Mouse (Mus musculus) heart, adult 9 months (tissue): ENCODE data around the gene Igdcc4.
"Not testable (repeated sequence)": the region's sequence is repeated elsewhere in the genome, so short reads cannot be mapped to it uniquely, and the experiment has no call there.

Experiments used
- DNase-seq, 2 experiments: peaks; one replicate each; pipeline ENCODE4 v3.0.0; 2022; ENCODE audit warnings: low spot score in 2 of 2

Gene Igdcc4

DNA sequence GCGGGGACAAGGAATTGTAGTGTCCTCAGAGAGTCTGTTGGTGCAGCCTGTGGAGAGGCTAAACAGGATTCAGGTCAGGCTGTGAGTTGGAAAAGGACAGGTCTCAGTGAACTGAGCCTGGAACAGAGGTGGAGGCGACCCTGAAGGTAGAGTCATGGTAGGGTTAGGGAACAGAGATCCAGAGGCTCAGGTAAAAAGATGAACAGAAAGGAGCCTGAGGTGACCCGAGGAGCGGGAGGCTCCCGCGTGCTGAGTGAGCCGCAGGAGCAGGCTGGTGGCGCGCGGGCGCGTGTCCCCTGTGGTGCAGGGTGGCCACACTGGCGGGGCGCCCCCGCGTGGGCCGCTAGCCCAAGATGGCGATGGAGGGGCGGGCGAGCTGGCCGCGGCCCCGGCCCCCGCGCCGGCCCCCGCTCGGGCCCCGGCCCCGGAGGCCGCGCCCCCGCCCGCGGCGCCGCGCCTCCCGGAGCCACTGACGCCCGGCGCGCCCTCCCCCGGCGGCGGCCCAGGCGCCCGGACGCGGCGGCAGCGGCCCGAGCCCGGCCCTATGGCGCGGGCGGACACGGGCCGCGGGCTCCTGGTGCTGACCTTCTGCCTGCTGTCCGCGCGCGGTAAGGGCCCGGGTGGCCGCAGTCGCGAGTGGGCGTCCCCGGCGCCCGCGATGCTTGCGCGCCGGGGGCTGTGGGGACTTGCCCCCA lies at the start of gene Igdcc4:
Gene Igdcc4, plus strand, starts transcription at position 496 of the 695 bp plus-strand sequence.
- no peak for DNase-seq

DNA sequence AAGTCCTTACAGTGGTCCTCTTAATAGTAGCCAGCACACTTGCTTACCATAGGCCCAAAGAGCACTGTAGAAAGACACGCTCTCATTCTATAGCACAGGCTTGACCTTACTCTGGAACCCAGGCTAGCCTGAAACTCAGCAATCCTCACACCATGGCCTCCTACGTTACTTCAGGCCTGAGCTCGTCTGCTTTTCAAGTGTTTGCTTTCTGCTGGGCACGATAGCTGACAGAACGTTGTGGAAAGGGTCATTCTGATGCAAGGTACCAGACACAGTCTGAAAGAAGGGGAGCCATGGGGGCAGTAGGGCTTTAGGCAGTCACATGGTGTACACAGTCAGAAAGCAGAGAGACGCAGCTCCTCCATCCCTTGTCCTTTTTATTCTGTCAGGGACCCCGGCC lies 37.0 kb upstream of the Igdcc4 start:
- DNase-seq, result no peak

DNA sequence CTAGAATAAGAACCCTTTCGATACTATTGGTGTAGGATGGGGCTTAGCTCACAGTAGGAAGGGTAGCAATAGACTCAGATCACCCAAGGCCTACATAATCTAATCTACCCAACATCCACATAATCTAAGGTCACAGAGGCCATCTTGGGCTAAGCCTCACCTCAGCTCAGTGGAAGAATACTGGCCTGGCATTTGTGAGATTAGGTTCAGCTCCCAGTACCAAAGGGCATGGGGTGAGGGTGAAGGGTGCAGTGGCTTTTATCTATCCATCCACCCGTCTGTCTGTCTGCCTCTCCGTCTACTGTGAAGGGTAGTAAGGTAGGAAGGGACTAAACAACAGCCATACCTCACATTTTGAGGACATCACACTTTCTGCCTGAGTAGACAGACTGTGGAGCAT lies 30.7 kb upstream of the Igdcc4 start:
- no peak for DNase-seq

DNA sequence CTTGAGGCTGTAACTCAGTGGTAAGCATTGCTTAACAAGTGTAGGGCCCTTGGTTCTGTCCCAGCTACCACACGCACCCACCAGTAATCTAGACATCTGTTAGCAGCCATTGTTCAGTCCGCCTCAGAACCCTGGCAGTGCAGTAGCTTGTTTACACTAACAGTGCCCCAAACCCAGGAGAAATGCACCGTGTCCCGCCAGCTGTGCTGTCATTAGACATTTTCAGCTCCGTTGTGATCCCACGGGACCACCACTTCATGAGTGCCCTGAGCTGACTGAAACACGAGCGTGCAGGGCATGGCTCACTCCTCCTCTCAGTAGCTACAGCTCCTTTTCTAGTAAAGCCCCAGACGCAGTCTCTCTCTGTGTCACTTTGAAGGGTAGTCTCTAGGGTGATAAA lies 27.7 kb upstream of the Igdcc4 start:
- DNase-seq, result no peak

DNA sequence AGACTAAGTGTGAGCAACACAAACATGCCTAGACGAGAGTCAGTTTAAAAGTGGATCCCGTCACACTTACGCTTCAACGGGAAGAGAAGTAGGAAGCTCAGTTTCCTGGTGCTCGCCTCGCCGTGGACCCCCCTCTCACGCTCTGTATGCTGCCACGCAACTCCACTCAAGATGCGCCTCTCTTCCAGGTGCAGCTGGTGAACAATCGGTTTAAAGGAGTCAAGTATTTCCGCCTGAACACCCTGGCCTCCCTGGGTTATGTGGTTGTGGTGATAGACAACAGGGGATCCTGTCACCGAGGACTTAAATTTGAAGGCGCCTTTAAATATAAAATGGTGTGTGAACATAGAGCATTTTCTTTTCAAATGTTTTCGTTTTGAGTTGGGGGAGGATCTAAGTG lies 27.0 kb upstream of the Igdcc4 start:
- no peak for DNase-seq

DNA sequence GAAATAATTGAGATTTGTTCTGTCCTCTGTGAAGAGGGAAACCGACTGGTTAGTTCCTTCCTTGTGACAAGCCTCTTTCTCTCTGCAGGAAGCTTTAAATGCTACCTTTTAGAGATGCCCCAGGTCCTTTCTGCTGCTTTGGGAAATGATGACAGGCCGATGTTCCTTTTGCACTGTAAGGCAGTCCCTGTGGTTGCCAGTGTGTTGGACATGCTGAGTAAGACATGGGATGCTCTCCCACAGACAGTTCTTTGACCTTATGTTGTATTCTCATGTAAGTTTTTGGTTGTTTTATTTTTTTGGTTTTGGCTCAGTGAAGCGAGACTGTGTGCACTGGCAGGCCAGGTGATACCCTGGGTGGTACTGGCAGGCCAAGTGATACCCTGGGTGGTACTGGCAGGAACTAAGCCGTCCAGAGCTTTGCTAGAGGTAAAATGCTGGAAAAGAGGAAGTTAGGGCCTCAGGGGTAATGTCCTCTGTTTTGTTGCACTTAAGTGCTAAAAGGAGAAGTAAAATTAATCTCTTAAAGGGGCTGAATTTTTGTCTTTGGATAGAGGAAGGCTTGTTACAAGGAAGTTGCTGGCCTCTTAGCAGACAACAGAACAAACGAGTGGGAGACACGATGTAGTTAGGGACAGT lies 26.3 kb upstream of the Igdcc4 start:
- peak in 1 of 2 experiments; percentile 33 for DNase-seq

DNA sequence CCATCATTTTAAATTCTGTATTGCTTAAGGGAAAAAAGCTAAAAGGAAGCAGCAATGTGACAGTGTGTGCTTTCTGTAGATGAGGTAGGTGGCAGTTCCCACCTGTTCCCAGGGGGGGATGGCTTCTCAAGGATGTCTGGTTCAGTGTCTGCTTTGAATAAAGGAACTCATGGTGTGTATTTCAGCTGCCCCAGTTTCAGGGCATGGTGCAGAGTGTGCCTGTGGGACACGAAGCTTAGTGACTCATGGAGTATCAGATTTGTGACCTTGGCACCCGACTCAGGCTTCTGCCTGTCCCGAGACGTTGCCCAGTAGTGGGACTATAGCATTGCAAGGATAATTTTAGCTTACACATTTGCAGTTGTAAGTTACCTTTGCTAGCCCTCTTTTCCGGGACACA lies 23.8 kb upstream of the Igdcc4 start:
- DNase-seq, result no peak

DNA sequence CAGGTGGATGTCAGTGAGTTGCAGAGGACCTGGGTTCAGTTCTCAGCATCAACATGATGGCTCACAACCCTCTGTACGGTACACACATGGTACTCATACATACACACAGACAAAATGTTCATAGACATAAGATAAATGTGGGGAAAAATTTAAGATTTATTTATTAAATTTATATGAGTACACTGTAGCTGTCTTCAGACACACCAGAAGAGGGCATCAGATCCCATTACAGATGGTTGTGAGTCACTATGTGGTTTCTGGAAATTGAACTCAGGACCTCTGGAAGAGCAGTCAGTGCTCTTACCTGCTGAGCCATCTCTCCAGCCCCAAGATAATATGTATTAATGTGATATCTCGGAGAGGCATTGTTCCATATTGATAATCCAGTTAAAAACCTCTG lies 21.1 kb upstream of the Igdcc4 start:
- DNase-seq, result not testable (repeated sequence)

DNA sequence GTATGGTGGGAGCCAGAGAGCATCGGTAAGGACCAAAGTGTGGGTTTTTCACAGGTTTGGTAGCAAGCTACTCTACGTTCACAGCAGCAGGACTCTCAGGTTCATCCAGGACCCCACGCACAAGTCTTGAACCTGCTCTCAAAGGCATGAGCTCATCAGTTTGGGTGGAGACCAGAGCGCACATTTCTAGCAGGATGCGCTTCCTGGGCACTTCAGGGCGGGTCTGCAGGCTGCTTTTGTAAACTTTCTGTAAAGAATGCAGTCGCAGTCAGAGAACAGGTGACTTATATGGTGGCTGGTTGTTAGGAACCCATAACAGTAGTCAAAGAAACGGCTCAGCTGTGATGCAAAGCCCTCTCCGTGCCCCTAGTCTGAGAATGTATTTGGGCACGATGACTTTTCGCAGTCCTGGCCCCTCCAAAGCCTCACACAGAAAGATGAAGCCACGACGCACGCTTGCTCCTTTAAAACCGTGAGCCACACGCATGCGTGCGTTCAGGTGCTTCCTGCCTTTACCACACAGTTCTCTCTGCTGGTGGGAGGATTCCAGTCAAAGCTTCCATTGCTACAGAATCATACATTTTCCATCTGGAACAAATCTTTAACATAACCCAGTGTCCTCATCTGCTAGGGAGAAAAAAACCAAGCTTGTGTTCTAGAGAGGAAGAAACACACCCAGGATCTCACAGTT lies 18.1 kb upstream of the Igdcc4 start:
- DNase-seq, result no peak

DNA sequence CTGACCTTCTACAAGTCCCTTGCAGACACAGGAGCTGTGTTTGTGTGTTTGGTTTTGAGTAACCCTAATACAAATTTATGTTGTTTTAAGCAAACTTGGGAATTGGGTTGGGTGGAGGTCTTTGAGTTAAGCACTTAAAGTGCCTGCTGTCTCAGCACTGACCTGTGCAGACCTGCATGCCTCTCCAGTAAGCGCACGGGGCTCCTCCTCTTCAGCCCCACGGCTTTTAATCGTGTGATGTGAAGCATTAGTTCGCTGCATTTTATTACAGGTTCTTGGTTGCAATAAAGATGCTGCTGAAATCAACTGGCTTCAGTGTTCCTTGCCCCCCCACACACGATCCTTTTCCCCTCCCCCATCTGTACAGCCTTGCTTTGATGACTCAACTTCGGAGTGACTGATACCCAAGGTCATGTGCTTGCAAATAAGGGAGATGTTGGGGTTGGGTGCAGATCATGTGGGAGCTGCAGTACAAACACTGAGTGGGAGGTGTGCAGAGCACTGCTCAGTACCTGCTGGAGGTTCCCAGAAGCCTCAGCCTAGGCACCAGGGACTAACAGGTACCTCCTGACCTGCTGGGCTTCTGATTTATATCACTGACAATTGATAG lies 17.0 kb upstream of the Igdcc4 start:
- DNase-seq, result no peak

DNA sequence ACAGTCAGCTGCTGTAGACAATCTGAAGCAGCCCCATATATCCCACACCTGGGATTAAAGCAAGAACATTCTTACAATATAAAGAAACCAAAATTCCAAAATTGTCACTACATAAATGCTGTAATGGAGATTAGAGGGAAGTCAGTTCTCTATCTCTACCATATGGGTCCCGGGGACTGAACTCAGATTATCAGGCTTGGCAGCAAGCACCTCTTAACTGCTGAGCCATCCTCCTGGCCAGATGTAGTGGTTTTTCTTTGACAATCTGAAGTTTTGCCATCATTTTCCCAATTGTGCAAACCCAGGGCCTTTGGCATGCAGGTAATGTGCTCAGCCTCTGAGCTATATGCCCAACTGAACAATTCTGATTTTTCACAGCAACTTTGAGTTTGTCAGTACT lies 16.0 kb upstream of the Igdcc4 start:
- no peak for DNase-seq

DNA sequence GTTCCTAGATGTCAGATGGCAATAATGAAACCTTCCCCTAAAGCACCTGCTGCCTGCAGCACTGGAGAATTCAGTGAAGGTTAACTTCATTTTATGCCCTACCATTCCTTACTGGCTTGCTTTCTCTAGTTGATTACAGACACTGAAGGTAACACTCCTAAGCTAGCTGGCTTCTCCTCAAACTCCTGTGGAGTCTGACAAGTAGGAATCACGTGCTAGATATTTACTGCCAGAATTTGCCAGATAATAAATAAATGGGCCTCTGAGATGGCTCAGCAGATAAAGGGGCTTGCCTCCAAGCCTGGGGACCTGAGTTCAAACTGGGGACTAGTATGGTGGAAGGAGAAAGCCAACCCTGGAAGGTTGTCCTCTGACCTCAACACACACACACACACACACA lies 14.5 kb upstream of the Igdcc4 start:
- DNase-seq, result no peak

DNA sequence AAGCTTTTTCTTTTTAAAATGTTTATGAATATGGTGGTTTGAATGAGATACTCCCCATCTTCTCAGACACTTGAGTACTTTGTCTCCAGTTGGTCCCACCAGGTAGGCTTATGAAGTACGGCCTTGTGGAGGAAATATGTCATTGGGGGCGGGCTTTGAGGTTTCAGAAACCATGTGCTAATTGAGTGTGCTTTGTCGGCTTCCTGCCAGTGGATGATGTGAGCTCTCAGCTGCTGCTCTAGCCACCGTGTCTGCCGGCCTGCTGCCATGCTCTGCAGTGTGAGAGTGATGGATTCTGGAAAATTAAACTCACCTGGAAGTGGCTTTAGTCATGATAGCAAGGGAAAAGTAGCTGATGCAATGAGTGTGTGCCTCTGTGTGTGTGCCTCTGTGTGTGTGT lies 13.8 kb upstream of the Igdcc4 start:
- DNase-seq, result no peak

DNA sequence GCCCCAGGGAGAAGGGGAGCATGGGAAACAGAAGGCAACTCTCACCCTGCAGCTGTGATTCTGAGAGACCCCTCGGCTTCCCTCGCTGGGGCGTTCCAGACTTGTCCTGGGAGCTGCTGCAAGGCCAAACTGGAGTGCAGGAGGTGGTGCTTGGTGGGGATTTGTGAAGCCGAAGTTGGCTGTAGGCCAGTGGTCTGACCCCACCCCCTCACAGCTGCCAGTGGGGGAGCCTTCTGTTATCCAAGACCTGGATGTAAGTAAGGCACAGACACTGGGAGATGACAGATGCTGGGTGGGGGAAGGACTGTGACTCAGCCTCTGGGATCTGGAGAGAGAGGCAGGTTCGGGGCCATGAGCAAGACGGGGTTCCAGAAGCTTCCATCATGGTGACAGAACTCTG lies 7.0 kb upstream of the Igdcc4 start:
- peak; percentile 64 to 75 for DNase-seq

DNA sequence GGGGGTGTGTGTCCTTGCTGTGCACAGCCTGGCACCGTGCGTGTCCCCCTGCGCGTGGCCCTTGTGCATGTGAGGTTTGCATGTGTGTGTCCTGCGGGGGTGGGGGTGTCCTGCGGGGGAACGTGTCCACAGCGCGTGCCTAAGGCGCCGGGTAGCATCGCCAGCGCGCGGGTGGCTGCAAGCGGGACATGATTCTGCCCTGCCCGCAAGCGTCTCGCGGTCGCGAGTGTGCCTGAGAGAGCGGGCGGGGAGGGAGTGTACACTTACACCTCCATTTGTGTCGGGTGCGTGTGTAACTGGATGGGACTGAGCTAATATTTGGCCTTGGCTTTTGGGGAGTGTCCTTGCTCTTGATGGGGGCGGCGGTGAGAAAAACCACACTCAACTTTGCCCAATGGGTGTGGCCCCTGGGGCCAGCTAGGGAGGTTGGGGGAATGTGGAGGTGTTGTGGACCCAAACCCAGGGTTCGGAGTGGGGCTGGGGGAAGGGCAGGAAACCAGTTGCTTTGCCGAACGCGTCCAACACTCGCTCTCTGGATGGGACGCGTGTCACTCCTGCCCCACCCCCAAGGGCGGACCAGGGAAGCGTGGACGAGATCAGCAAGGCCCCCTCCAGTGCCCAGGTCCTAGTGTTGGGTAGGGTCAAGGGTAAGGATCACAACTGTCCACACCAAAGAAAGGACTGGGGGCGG lies 545 bp downstream of the Igdcc4 start:
- peak; percentile 24 to 31 for DNase-seq

DNA sequence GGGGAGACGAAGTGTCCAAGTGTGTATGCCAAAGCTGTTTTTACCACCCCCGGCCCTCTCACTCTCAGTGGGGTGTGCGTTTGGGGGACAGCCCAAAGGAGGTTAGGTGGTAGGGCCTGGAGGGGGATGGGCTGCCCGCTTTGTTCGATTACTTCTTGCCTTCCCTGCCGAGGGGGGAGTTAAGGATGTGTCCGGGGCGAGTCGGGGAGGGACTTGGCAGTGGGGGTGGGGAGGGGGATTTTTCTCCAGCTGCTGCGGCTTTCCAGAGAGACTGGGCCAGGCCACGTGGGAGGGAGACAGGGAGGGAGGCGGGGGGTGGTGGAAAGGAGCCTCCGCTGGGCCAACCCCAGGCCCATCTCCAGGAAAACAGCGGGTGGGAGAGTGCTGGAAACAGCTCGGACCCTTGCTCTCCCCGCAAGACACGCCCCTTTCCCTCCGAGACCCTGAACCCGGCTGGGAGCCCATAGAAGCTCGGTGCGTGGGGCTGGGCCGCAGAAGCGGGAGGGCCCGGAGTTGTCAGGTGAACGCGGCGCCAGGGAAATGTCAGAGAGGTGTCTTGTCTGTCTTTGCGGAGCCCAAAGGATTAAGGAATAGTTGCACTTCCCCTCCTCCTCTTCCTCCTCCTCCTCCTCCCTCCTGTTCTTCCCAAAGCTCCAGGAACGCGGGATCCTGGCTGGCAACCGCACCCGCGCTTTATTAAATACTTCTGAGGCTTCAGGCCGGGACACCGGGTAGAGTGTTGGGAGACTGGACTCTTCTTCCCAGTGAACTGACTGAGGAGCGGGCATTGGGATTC lies 1.3 kb downstream of the Igdcc4 start:
- no peak for DNase-seq

DNA sequence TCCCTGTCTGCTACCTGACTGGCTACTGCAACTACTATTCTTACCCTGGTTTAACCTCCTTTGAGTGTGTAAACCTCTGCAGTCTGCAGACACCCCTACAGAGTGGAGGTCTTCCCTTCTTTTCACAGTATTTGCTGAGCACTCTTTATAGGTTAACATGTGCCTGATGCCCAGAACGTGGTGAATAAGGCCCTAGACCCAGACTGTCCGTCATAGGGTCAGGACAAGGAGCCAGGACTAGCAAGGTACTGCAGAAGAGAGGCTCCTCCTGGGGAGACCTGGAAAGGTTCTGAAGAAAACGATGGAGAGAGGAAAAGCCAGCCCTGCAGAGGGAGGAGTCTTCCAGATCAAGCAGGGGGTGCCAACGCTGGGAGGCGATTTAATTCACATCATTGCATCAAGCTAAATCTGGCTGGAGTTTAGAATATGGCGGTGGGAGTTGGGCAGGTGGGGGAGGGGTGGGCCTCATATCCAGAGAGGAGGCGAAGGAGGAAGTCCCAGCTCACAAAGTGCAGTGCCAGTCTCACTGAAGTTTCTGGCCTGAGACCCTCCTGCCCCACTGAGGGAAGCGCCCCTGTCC lies 2.0 kb downstream of the Igdcc4 start:
- DNase-seq, result no peak

DNA sequence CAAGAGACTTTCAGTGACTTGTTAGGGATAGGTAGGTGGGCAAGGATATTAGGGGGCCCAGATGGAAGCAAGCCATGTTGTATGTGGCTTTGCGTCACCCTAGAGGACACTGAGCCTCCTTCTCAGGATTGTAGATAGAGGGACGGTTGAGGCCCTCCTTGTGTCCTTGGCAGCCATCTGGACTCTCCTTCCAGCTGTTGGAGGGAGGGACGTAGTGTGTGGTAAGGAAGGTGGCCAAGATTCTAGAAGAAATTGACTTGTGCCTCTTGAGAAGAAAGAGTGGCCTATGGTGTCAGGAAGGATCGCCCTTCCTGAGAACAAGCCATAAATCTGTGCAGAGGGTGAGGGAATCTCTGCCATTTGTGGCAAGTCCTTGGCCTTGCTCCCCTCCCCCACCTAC lies 5.5 kb downstream of the Igdcc4 start:
- DNase-seq, result no peak

DNA sequence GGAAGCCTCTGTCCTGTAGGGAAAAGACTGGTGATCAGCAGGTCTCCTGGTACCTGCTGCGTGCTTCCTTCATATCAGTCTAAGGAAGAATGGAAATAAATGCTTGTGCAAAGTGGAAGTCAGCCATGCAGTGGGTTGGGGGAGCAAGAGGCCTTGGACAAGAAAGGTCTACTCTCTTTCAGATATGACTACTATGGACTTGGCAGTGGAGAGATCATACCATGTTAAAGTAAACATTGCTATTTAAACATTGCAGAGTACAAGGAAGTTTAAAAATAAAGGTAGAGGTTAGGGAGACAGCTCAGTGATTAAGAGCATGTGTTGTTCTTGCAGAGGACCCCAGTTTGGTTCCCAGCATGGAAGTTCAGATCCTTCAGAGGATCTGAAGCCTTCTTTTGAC lies 6.6 kb downstream of the Igdcc4 start:
- DNase-seq, result no peak

DNA sequence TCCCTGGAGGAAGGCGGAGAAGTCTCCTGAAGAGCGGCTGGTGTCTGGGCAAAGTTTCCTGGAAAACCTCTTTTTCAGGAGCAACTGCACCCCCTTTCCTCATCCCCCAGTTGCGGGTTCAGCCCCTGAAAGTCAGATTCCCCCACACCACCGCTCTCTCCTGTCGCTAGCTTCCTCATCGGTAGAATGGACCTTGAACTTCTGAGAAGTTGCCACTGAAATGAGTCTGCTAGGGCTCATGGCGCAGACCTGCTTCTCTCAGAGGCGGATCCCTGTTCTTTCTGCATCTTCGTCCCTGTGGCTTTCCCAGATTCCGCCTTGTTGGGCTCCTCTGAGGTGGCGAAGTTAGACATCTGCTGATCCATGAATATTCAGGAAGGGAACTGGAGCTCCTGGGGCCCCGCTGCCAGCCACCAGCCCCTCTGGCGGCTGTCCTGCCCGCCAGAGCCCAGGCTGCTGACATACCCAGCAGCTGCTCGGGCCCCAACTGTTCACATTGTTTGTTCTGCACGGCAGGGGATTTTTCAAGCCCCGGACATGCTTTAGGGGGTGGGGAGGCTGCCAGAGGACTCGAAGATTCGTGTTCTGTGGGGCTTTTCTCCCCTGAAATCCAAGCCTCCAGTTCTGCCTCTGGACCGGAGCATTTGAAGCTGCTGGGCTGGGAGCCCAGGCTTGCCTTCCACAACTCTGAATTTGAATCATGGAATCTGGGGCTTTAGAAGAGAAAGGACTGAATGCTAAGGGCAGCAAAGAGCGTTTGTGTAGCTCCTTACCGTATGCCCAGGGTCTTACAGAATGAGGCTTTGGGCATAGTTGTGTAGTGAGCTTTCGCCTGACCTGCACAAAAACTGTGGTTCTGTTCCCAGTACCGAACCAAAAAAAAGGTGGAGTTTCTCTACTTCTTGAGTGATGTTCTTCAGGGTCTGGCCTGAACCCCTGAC lies 8.1 kb downstream of the Igdcc4 start:
- DNase-seq, result no peak
